Mouse (Mus musculus) retina, embryonic 14.5 days (tissue): ENCODE results near the gene Plxnd1.

Experiments used
- DNase-seq: peaks from one replicate; pipeline ENCODE4 v3.0.0-alpha.2; 2015; ENCODE audit warnings: low spot score

Plxnd1 gene

DNA sequence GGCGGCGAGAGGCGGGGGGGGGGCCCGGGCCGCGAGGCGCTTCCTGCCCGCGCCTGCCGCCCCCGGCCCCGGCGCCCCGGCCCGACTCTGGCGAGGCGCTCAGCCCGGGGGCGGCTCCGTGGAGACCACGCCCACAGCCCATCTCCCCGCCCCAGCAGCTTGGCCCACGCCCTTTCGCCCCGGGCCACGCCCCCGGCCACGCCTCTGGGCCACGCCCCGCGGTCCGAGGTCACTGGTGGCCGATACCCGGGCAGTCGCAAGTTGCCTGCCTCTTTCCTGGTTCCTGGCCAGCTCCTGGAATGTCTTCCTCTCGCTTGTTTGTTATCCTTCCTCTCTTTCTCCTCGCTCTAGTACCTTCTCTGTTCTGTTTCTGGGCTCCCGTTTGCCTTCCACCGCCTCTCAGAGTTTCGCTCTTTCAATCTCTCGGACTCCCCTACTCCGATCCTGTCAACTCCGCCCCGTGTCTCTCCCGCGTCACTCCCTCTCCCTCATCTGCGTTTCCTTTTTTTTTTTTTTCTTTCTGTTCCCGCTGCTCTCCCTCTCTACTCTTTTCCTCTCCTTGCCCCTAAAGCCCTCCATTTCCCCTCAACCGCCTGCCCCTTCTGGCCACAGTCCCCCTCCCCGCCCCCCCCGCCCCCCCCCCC lies at the start of gene Plxnd1:
Gene Plxnd1, minus strand, starts transcription at position 129 of the 644 bp plus-strand sequence.
- DNase-seq = peak; percentile 91

DNA sequence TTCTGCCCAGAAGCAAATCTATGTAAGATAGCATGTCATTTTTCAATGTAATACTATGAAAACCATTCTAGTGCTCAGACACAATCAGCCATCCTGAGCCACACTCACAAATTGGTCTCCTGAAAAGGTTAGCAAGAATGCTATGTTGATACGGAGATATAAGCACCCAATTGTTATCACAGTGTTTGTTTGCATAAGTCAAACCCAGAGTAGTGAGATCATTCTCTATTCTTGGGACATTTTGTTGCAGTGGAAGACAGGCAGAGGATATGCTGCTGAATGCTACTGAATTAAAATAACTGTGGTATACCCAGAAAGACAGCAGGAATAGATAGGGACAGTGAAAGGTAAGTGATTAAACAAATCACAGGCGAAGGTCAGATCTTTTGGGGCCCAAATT lies 49.2 kb upstream of the Plxnd1 start:
- no peak for DNase-seq

DNA sequence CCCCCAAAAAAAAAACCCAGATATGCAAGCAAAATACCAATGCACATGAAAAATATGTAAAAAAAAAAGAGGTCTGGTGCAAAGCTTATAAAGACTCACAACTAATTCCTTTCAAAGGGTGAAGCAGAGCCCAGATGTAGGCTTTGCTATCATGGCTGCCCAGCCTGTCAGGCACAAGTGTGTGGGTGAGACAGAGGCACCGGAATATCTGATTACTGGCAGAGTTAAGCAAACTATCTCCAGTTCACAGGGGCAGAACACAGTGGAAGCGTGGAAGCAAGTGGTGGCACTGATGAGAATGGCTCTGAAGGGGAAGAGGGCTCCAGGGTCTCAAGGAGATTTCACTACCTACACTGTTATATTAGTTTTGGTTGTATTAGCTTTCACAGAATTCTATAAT lies 43.4 kb upstream of the Plxnd1 start:
- no peak for DNase-seq

DNA sequence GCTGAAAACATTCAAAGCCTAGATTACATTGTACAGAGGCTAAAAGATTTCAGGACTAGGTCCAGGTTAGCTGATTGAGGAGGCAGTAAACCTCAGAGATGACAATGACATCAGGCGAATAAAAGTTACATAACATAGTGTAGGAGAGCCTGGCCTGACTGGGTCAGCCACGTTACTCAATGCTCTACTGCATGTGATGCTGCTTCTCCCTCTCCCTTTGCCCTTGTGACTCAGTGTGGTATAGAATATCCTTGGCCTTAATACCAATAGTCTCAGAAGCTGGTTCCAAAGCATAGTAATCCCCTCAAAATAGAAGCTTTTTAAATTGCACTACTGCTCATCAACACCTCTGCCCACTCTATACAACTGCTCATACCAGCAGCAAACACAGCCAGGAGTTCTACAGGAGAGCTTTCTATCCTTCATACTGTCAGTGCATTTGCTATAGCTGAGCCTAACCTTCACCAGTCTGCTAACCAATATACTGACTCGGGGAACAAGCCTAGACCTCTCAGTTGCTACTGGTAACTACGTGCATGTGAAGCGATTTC lies 42.6 kb upstream of the Plxnd1 start:
- DNase-seq = no peak

DNA sequence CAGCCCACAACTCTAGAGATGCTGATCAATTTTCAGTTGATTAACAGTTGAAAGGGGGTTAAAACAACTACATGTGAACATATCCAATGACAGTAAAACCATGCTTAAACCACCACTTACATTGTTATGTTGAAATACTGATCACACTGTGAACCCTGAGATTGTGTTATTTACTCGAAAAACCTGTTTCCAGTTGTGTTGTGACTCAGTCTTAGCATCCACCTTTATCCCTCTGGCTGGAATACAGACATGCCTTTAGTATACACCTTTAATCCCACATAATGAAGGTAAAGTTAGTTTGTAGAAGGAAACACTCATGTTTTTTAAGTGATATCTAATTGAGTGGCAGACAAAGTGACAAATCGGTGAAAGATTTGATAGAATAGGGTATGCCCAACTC lies 41.8 kb upstream of the Plxnd1 start:
- DNase-seq = no peak

GRCm38 (mm10) chr6:116031052-116031451 lies 36.2 kb upstream of the Plxnd1 start:
- no peak for DNase-seq

DNA sequence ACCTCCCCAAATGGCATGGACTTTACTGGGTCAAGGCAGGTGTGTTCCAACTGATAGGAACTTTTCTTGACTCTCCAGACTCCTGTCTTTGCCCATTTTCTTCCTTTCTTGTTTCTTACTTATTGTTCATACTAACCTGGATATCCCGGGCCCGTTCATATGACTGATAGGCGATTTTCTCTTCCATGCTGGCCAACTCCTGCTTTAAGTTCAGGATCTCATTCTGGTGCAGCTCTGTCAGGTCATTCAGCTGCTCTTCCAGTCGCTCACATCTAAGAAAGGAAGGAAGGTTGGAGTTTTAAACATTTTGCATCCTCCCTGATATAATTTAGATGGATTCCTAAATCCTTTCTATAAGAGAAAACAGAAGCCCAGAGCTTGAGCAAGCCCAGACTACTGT lies 29.9 kb upstream of the Plxnd1 start:
- no peak for DNase-seq

DNA sequence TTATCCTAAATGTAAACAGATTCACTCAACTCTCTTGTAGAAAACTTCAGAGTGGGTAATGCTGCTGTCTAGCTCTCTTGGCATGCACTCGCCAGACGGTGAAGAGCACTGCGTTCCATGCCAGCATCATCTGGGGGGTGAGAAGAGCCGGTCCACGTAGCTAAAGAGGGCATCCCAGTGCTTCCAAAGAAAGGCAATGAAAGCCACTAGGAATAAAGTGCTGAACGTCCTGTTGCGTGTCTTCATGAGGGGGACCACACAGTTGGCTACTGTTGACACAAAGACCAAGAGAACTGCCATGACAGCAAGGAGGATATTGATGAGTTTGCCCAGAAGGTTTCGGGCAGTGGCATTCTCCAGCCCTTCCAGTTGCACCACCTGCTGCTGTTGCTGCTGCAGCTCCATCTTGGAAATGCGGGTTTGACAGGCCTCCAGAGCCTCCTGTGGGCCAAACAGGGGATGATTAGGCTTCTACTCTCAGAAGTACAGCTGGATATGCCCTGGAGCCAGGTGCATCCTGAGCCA lies 27.2 kb upstream of the Plxnd1 start:
- DNase-seq = no peak

- DNase-seq = no peak
These were observed 21.1 kb upstream of the Plxnd1 start for GRCm38 (mm10) chr6:116015902-116016301.

DNA sequence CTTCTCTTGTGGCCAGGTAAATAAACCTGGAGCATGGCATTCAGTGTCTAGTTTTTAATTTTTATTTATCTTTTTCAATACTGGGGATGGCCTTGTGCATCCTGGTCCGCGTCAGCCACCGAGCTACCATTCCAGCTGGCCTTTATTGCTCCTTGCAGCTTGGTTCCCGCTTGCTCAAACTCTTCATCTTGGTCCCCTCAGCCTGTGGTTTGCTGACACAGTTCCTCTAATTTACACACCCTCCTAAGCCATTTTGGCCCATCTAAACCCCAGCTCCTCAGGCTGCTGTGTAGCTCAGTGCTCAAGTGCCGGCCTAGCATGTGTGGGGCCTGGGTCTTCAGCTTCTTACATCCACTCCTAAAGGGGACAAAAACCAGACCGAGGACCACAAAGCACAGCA lies 19.3 kb upstream of the Plxnd1 start:
- DNase-seq = no peak

GRCm38 (mm10) chr6:116013687-116014086 lies 18.9 kb upstream of the Plxnd1 start:
- DNase-seq = no peak

- peak; percentile 90 for DNase-seq
These were observed 15.7 kb upstream of the Plxnd1 start for GRCm38 (mm10) chr6:116010541-116010940.

GRCm38 (mm10) chr6:116009426-116009825 lies 14.6 kb upstream of the Plxnd1 start:
- no peak for DNase-seq

GRCm38 (mm10) chr6:116007561-116008173 lies 12.9 kb upstream of the Plxnd1 start:
- peak; percentile 88 for DNase-seq

- DNase-seq = no peak
These were observed 11.9 kb upstream of the Plxnd1 start for GRCm38 (mm10) chr6:116006731-116007130.

DNA sequence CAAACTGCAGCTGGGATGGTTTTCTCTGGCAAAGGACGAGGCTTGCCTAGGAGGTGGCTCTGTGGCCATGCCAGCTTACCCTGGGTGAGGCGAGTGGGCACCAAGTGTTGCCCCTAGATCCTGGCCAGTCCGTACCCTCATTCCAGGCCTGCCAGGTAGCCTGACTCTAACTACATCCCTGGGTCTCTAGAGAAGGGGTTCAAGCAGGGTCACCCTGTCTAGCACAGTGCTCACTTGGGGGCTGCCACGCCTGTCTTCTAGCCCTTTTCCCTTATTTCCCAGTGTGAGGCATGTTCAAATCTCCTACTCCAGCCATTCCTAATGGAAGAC lies 11.1 kb upstream of the Plxnd1 start:
- no peak for DNase-seq

DNA sequence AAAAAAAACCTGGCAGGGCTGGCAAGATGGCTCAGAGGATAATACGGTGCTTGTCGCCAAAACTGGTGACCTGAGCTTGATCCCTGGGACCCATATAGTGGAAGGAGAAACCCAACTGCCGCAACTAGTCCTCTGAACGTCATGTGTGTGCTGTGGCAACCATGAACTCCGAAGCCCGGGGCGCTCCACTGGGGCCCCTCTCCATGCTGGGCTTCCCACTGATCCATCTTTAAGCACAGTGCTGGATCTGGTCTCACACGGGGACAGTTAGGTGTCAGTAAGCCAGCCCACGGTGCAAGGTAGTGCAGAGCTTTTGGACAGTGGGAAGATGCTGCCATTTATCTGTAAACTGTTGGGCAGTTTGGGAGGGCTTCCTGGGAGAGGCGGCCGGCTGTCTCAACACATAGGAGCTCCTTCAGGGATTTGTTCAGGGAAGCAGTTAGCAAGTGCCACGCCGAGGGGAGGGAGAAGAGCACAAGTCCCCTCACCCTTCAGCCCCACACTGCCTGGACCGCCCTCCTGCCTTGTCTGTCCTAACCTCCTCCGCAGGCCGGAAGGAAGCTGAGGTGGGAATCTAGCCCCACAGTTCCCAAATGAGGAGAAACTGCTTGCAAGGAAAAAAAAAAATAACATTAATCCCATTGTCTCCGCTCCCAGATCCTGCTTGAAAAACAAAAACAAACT lies 10.6 kb upstream of the Plxnd1 start:
- DNase-seq = no peak

DNA sequence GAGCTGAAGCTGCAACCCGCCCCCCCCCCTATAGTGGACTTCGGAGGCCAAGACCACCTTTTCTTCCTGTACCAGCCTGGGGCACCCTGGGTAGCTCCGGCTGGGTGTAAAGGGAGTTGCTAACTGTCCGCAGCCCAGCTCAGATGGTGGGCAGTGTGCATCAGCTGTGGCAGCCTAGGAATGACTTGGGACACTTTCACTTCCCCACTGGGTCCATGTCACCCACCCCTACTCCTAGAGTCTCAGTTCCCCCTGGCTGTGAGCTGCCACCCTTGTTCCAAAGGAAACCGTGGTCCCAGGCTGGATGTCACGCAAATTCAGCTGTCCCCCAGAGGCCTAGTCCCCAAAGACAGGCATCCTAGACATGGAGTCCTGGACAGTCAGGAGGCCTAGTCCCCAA lies 9.9 kb upstream of the Plxnd1 start:
- no peak for DNase-seq

- no peak for DNase-seq
These were observed 9.3 kb upstream of the Plxnd1 start for GRCm38 (mm10) chr6:116004069-116004468.

DNA sequence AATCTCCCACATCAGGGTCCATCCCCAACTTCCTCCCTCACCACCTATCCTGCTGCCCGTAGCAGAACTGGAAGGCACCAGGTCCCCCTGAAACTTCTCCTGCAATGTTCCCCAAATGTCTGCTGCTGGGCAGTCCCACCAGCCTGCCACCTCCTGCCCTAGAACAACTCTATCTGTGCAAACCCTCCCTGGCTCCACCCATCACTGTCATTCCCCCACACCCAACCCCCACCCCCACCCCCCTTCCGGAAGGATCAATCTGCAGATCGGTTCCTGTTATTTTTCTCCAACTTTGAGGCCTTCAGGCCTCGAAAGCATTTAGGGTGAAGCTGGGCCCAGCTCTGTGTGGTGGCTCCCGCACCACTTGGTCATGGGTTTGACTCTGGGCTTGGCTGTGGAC lies 8.7 kb upstream of the Plxnd1 start:
- DNase-seq = no peak

GRCm38 (mm10) chr6:116002311-116003104 lies 7.7 kb upstream of the Plxnd1 start:
- DNase-seq = no peak

DNA sequence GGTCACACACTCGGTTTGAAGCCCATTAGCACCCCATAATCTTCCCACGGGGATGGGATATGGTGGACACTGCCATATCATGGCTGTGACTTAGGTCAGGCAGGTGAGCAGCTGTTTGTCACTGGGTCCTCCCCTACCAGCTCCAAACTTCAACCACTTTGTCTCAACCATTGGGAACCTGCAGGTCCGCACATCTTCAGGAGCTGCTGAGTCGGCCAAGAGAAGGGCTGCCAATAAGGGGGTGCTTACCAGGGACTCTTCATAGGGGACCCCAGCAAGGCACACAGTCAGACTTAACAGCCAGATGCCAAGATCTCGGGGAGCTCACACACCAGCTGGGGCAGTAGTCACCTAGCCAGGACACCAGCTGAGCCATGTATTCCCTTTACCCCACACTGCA lies 6.0 kb upstream of the Plxnd1 start:
- no peak for DNase-seq
